Mouse (Mus musculus) embryo, embryonic 10 days (tissue): Measurements from ENCODE around the gene Rbfox2.

Experiments
- DNase-seq: peaks from one replicate; pipeline ENCODE4 v3.0.0-alpha.2; 2015; ENCODE audit warnings: low spot score

Gene Rbfox2

GRCm38 (mm10) chr15:77192154-77192935 is 114.5 kb downstream of the Rbfox2 start:
- DNase-seq: no peak

GRCm38 (mm10) chr15:77186096-77186495 is 120.7 kb downstream of the Rbfox2 start:
- no peak for DNase-seq

- DNase-seq: peak; percentile 61
Measured at GRCm38 (mm10) chr15:77185614-77186013, 121.2 kb downstream of the Rbfox2 start.

- DNase-seq: no peak
Measured at GRCm38 (mm10) chr15:77182800-77183199, 124.0 kb downstream of the Rbfox2 start.

- no peak for DNase-seq
Measured at GRCm38 (mm10) chr15:77174018-77174417, 132.8 kb downstream of the Rbfox2 start.

- DNase-seq: no peak
Measured at GRCm38 (mm10) chr15:77172414-77172813, 134.4 kb downstream of the Rbfox2 start.

GRCm38 (mm10) chr15:77168781-77169180 is 138.0 kb downstream of the Rbfox2 start:
- no peak for DNase-seq

GRCm38 (mm10) chr15:77166225-77166732 is 140.5 kb downstream of the Rbfox2 start:
- no peak for DNase-seq

- peak; percentile 29 for DNase-seq
Measured at GRCm38 (mm10) chr15:77163336-77163735, 143.5 kb downstream of the Rbfox2 start.

GRCm38 (mm10) chr15:77162931-77163330 is 143.9 kb downstream of the Rbfox2 start:
- DNase-seq: no peak

GRCm38 (mm10) chr15:77161382-77161781 is 145.4 kb downstream of the Rbfox2 start:
- DNase-seq: no peak

GRCm38 (mm10) chr15:77160848-77161247 is 146.0 kb downstream of the Rbfox2 start:
- DNase-seq: no peak

GRCm38 (mm10) chr15:77156525-77156924 is 150.3 kb downstream of the Rbfox2 start:
- no peak for DNase-seq

GRCm38 (mm10) chr15:77154248-77154785 is 152.5 kb downstream of the Rbfox2 start:
- no peak for DNase-seq

GRCm38 (mm10) chr15:77153625-77154024 is 153.2 kb downstream of the Rbfox2 start:
- DNase-seq: peak; percentile 89

- peak; percentile 64 for DNase-seq
Measured at GRCm38 (mm10) chr15:77153088-77153546, 153.7 kb downstream of the Rbfox2 start.

GRCm38 (mm10) chr15:77152336-77153087 is 154.3 kb downstream of the Rbfox2 start:
- DNase-seq: peak; percentile 59

GRCm38 (mm10) chr15:77151816-77152215 is 155.0 kb downstream of the Rbfox2 start:
- DNase-seq: peak; percentile 32

GRCm38 (mm10) chr15:77151178-77151577 is 155.6 kb downstream of the Rbfox2 start:
- no peak for DNase-seq

- peak; percentile 50 for DNase-seq
Measured at GRCm38 (mm10) chr15:77150424-77150841, 156.4 kb downstream of the Rbfox2 start.

GRCm38 (mm10) chr15:77150000-77150399 is 156.8 kb downstream of the Rbfox2 start:
- no peak for DNase-seq

- no peak for DNase-seq
Measured at GRCm38 (mm10) chr15:77149551-77149950, 157.3 kb downstream of the Rbfox2 start.

- DNase-seq: no peak
Measured at GRCm38 (mm10) chr15:77146942-77147341, 159.9 kb downstream of the Rbfox2 start.
